Mouse (Mus musculus) ovary, postnatal 10 days (tissue): ENCODE data around the gene Suclg1.

Source experiments
- DNase-seq: peaks from one replicate; pipeline ENCODE4 v3.0.0; 2022; ENCODE audit warnings: low spot score

Gene Suclg1

DNA sequence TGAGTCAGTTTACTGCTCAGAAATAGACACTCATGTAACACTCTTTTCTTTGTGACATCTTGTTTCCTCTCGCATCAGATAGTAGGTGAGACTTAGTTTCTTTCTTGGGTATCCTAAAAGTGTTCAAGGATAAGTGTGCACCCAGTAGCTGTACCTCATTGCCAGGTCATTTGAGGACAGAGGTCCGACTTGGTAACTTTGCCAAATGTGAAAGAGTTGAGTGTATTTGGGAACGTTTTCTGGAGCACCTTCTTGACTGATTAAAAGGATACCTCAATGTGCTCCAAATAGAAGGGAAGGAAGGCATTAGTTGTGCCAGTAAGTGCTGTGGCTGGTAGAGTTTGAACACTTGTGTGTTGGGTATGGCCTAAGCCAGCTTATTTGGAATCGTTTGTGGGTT, 1.7 kb downstream of the Suclg1 start:
- no peak for DNase-seq

GRCm38 (mm10) chr6:73251336-73251735, 3.2 kb downstream of the Suclg1 start:
- DNase-seq = no peak

GRCm38 (mm10) chr6:73252396-73252795, 4.2 kb downstream of the Suclg1 start:
- no peak for DNase-seq

GRCm38 (mm10) chr6:73253006-73253405, 4.8 kb downstream of the Suclg1 start:
- no peak for DNase-seq

DNA sequence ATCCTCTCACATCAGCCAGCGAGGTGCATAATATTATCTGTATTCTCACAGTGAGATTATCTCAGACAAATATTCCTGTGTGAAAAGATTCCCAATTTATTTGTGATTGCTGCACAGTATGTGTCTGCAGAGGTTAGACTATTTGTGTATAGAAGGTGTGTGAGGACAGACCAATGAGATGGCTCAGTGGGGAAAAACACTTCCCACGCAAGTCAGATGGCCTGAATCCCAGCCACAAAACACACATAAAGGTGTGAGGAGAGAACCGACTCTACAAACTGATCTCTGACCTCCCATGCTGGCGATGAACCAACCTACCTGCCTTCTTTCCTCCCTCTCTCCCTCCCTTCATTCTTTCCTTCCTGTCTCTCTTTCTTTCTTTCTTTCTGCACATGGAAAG, 5.4 kb downstream of the Suclg1 start:
- no peak for DNase-seq

GRCm38 (mm10) chr6:73254307-73255228, 6.4 kb downstream of the Suclg1 start:
- no peak for DNase-seq

GRCm38 (mm10) chr6:73257068-73257467, 8.9 kb downstream of the Suclg1 start:
- no peak for DNase-seq

- DNase-seq = no peak
These were observed 11.9 kb downstream of the Suclg1 start for GRCm38 (mm10) chr6:73260110-73260509.

- no peak for DNase-seq
These were observed 16.6 kb downstream of the Suclg1 start for GRCm38 (mm10) chr6:73264801-73265200.

- no peak for DNase-seq
These were observed 19.6 kb downstream of the Suclg1 start for GRCm38 (mm10) chr6:73267738-73268311.

- no peak for DNase-seq
These were observed 21.2 kb downstream of the Suclg1 start for GRCm38 (mm10) chr6:73269374-73269773.

GRCm38 (mm10) chr6:73271546-73272091, 23.4 kb downstream of the Suclg1 start:
- DNase-seq = no peak

- DNase-seq = no peak
These were observed 26.8 kb downstream of the Suclg1 start for GRCm38 (mm10) chr6:73275002-73275401.

- DNase-seq = no peak
These were observed 31.5 kb downstream of the Suclg1 start for GRCm38 (mm10) chr6:73279681-73280080.

- DNase-seq = no peak
These were observed 32.4 kb downstream of the Suclg1 start for GRCm38 (mm10) chr6:73280546-73281115.

DNA sequence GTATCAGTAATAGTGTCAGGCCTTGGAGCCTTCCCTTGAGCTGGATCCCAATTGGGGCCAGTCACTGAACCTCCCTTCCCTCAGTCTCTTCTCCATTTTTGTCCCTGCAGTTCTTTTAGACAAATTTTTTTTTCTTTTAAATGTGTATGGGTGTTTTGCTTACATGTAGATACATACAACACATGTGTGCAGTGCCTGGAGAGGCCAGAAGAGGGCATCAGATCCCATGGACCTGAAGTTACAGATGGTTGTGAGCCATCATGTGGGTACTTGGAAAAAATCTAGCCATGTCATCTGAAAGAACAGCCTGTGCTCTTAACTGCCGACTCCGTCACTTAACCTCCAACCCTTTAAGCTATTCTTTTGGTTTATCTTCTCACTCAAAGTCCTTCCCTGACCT, 38.1 kb downstream of the Suclg1 start:
- no peak for DNase-seq

DNA sequence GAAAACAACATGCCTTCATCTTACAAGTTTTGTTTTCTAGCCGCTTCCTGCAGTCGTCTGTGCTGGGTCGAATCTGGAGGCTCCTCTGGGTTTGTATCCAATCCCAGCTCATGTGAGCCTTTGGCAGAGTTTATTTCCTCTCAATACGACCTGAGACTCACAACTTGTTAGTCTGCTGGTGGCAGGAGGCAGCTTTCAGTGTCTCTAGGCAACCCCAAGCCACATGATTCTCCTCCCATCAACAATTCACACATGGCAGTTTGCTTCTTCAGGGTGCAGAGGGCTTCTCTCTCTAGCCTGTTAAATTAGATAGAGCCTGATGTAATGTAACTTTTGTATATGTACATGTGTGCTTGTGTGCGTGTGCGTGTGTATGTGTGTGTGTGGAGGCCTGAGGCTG, 58.7 kb downstream of the Suclg1 start:
- DNase-seq = no peak

- no peak for DNase-seq
These were observed 60.7 kb downstream of the Suclg1 start for GRCm38 (mm10) chr6:73308685-73309520.

DNA sequence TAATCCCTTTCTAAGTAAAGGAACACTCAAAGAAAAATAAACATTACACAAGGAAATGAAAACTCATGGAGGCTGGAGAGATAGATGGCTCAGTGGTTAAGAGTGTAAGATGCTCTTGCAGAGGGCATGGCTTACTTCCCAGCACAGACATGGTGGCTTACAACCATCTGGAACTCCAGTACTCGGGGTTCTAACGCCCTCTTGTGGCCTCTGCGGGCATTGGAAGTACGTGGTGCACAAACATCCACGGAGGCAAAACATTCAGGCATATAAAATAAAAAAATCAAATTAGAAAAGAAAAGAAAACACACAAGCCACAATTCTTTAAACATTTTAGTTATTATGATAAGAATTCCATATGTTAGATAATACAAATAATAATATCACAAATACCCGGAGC, 63.2 kb downstream of the Suclg1 start:
- no peak for DNase-seq

GRCm38 (mm10) chr6:73311786-73312185, 63.6 kb downstream of the Suclg1 start:
- DNase-seq = no peak

GRCm38 (mm10) chr6:73314923-73315603, 66.9 kb downstream of the Suclg1 start:
- DNase-seq = peak; percentile 59
